Mouse (Mus musculus) central nervous system, embryonic 11.5 days (tissue): Measurements from ENCODE around the gene Klk14. TPM values are rescaled to one million over a fixed set of nuclear protein-coding genes. Genes with fewer than 3 reads are reported as not detected.

ENCODE experiments used
- polyA plus RNA-seq: library from polyadenylated mRNA; depleted of rRNA; stranded (reverse); fragments of >200 nt; gene quantifications from 2 replicates; pipeline ENCODE4 v1.2.3, GENCODE M21; 2012; rRNA removed

Klk14 gene
- 0.13 and 0.22 TPM in 2 replicates for polyA plus RNA-seq

DNA sequence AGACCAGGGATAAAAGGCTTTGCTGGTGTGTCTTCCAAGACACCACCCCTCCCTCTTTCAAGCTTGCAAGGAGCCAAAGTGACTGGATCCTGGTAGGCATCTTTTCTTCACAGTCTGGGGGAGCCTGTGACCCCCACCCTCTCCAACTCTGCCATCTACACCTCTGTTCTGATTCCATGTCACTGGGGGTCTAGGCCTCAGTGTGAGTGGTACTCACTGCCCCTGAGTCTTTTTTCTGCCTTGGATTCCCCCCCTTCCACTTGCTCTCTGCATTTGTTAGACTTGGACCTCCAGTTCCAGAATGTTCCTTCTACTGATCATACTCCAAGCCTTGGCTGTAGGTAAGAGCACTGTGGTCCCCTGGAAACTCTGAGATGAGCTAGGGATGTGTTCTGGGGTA is at the start of gene Klk14:
TSS of gene Klk14 (plus strand) at position 301 of the 400 bp plus-strand sequence.

DNA sequence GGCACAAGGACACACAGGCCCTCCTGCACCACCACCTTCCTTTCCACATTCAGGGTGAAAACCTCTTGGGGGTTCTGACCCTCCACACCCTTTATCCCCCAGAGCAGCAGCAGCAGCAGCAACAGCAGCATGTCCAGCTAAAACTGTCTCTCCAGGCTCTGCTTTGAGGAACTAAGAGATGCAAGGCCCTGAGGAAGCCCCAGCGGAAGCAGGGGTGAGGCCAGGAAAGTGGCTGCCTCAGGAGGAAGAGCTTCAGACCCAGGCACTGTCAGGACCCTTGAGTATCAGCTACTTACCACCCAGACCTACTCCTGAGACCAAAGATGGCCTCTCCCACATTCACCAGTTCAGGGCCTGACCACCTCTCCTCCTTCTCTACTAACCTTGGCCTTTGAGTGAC is 30.2 kb upstream of the Klk14 start, which contains the start of gene Siglece:
TSS of gene Siglece (minus strand) at position 160 of the 400 bp plus-strand sequence.

DNA sequence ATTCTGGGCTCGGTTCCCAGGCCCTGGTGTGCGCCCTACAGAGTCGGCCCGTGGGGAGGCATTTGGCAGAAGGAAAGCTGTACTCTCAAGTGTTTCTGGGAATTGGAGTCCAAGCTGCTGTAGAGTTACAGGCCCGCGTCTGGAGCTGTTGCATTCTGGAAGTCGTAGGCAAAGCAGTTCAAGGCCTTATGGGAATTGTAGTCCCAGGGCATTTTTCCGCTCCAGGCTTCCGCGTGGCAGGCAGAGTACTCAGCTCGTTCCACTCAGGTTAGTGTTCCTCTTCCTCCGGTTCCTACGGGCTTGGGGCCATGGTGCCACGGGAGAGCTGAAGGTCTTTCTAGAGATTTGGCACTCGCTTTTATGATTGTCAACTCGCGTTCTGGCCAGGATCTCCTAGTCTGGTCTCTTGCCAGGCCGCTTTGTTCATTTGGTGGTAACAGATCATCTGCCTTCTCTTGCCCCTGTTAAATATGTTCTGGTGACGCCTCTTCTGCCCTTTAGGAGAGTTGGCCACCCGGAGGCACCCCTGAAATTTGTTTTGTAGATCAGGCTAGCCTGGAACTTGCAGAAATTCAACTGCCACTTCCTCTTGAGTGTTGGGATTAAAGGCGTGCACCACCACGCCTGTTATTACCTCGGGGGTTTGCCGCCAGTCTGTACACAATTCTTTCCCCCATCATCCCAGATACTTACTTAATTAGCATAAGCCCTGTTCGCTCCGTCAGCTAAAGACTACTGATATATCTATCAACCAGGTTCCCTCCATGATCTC is 18.2 kb upstream of the Klk14 start, which contains the start of gene Ctu1:
TSS of gene Ctu1 (plus strand) at position 208 of the 772 bp plus-strand sequence.

DNA sequence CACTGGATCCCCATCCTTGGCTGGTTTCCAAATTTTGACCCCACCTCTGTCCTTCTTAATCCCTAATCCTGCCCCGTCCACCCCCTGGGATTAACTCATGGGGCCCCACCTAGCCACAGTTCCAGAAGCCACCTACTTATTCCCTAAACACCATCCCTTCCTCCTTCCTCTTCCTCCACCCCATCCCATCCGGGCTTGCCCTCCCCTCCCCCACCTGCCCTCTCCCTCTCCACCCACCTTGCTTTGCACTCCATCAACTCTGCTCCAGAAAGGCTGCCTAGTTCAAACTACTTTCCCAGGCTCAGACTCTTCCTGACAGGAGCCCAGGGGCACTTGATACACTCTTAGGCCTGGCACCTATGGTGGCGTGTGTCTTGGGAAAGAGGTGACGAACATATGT is 22.0 kb downstream of the Klk14 start, which contains the start of gene Klk13:
TSS of gene Klk13 (plus strand) at position 301 of the 400 bp plus-strand sequence.

Other genes starting within 250 kb of the Klk14 start
- gene Cldnd2, start 249.6 kb upstream of the Klk14 start, polyA plus RNA-seq: not detected in 2 replicates
- 144 and 159 TPM in 2 replicates for gene Etfb, start 246.3 kb upstream of the Klk14 start, polyA plus RNA-seq
- 0.34 and 0.98 TPM in 2 replicates for gene Gm45233, start 246.3 kb upstream of the Klk14 start, polyA plus RNA-seq
- 3.1 and 3.4 TPM in 2 replicates for gene Vsig10l, start 227.3 kb upstream of the Klk14 start, polyA plus RNA-seq
- gene Iglon5, start 200.3 kb upstream of the Klk14 start, polyA plus RNA-seq: 23.5 and 37.8 TPM in 2 replicates
- gene 4931406B18Rik, start 184.5 kb upstream of the Klk14 start, polyA plus RNA-seq: not detected in 2 replicates
- 0.83 and 2.2 TPM in 2 replicates for gene Cd33, start 146.0 kb upstream of the Klk14 start, polyA plus RNA-seq
- gene Zfp658, start 128.2 kb upstream of the Klk14 start, polyA plus RNA-seq: 8.8 TPM in 2 replicates
- gene Zfp719, start 110.8 kb upstream of the Klk14 start, polyA plus RNA-seq: 5.7 and 8.6 TPM in 2 replicates
- 0.60 and 0.61 TPM in 2 replicates for gene Zfp819, start 83.2 kb upstream of the Klk14 start, polyA plus RNA-seq
- 0.04 TPM in 1 of 2 replicates, not detected in the other for gene Ceacam18, start 55.7 kb upstream of the Klk14 start, polyA plus RNA-seq
- 0.53 and 0.58 TPM in 2 replicates for gene Siglece, start 30.3 kb upstream of the Klk14 start, polyA plus RNA-seq
- gene Ctu1, start 18.4 kb upstream of the Klk14 start, polyA plus RNA-seq: 12.8 and 13.0 TPM in 2 replicates
- 0.16 and 0.27 TPM in 2 replicates for gene Klk13, start 22.1 kb downstream of the Klk14 start, polyA plus RNA-seq
- not detected in 2 replicates for gene Klk12, start 78.5 kb downstream of the Klk14 start, polyA plus RNA-seq
- gene Klk11, start 84.2 kb downstream of the Klk14 start, polyA plus RNA-seq: not detected in 2 replicates
- 0.18 and 0.27 TPM in 2 replicates for gene Klk10, start 90.6 kb downstream of the Klk14 start, polyA plus RNA-seq
- 0.04 TPM in 1 of 2 replicates, not detected in the other for gene Klk9, start 101.5 kb downstream of the Klk14 start, polyA plus RNA-seq
- gene Klk8, start 107.2 kb downstream of the Klk14 start, polyA plus RNA-seq: 9.3 TPM in 2 replicates
- 0.07 and 0.12 TPM in 2 replicates for gene Klk7, start 120.9 kb downstream of the Klk14 start, polyA plus RNA-seq
- 0.17 TPM in 1 of 2 replicates, not detected in the other for gene Klk6, start 134.1 kb downstream of the Klk14 start, polyA plus RNA-seq
- gene Klk5, start 151.6 kb downstream of the Klk14 start, polyA plus RNA-seq: 0.05 and 0.07 TPM in 2 replicates
- 0.15 TPM in 1 of 2 replicates, not detected in the other for gene Klk4, start 190.7 kb downstream of the Klk14 start, polyA plus RNA-seq
- gene Klk15, start 243.3 kb downstream of the Klk14 start, polyA plus RNA-seq: not detected in 2 replicates